Mouse (Mus musculus): ENCODE measurements around the gene Phc3. TPM values are rescaled to one million over a fixed set of nuclear protein-coding genes. Genes with fewer than 3 reads are reported as not detected.

Gene Phc3
- 18.9 TPM for polyA plus RNA-seq (2015; fragmentation: Illumina TruSeq; extraction: RNeasy Lipid Tissue Mini Kit (QIAGEN cat#74804); ENCODE audit: low read depth, low replicate concordance)

DNA sequence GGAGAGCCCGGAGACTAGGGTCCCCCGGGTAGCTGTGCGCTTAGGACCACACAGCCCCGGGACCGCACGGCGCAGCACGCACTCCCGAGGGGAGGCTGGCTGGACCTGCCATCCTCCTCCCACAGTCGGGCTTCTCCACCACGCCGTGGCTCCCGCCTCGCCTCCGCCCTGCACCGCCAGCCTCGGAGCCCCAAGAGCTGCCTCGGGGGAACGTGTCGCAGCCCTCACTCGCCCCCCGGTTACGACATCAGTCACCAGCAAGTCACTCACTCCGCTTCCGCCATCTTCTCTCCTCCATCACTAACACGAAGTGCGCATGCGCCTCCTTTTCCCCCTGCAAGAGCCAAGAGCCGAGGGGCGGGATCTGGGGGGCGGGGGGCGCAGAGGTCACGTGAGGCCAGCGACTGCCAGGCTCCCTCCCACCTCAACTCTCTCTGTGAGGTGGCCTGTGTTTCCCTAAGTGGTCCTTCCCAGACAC lies at the start of gene Phc3:
TSS of gene Phc3 (minus strand) at position 312 of the 478 bp plus-strand sequence.

DNA sequence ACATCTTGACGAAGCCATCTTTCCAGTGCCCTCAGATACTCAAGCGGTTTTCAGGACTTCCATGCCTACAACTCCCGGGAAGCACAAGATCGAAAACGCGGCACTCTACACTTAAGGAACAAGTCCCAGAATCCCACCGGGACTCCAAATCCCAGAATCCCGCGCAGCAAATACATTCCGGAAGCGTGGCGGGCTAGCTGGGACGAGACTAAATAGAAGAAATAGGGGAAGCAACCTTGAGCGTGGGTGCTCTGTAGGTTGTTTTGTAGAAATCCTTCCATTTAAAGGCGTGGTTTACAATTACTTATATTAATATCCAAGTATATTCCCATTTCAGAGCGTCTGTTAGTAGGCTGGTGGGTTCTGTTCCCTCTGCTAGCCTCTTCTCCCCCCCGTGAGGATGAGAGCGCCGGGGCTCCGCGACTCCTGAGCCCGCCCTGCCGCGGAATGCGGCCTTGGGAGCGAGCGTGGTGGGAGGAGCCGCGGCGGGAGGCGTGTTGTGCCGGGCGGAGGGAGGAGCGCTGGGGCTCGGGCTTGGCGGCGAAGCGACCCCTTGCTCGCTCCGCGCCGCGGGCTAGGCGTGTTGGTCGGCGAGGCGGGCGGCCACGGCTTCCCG lies 26.2 kb upstream of the Phc3 start, which contains the start of gene Prkci:
TSS of gene Prkci (plus strand) at position 465 of the 616 bp plus-strand sequence.

DNA sequence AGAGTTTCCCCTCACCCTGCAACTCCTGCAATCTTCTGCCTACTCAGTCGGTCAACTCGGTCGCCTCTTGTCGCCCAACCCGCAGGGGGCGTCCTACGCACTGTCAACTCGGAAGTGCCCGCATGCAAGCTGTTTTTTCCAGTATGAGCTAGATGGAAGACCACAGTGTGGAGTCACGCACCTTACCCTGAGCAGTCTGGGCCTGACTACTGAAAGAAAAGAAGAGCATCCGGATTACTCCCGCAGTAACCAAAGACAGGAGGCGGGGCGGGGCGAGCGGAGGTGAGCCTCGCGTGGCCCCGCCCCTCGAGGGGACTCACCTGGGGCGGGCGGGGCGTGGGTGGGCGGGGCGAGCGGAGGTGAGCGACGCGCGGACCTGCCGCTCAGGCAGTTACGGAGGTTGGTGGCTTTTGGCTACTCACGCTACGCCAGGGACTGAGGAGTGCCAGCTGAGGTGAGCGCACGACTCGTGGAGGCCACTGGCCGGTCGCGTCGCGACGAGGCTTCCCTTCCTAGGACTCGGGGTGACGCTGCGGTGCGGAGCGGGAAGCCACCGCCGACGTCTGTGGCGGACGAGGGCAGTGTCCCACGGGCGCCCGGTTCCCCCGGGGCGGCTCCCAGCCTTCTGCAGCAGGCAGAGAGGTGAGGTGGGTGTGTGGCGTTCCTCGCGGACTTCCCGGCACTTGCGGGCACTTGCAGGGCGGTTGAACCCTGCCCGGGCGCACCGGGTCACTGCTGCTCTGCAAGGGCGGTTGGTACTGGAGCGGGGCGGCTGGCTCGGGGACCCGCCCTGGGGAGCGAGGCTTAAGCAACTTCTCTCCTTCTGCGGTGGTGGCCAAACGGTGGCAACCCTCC lies 113.4 kb downstream of the Phc3 start, which contains the start of gene Gpr160:
TSS of gene Gpr160 (plus strand) at position 347 of the 855 bp plus-strand sequence.

Other genes starting within 250 kb of the Phc3 start
- gene Samd7, start 223.1 kb downstream of the Phc3 start, polyA plus RNA-seq (2015; fragmentation: Illumina TruSeq; extraction: RNeasy Lipid Tissue Mini Kit (QIAGEN cat#74804); ENCODE audit: low read depth, low replicate concordance), result not detected
- gene Sec62, start 176.5 kb downstream of the Phc3 start, polyA plus RNA-seq (2015; fragmentation: Illumina TruSeq; extraction: RNeasy Lipid Tissue Mini Kit (QIAGEN cat#74804); ENCODE audit: low read depth, low replicate concordance), result 113 TPM
- 1.5 TPM for gene Gpr160, start 113.5 kb downstream of the Phc3 start, polyA plus RNA-seq (2015; fragmentation: Illumina TruSeq; extraction: RNeasy Lipid Tissue Mini Kit (QIAGEN cat#74804); ENCODE audit: low read depth, low replicate concordance)
- gene Prkci, start 26.3 kb upstream of the Phc3 start, polyA plus RNA-seq (2015; fragmentation: Illumina TruSeq; extraction: RNeasy Lipid Tissue Mini Kit (QIAGEN cat#74804); ENCODE audit: low read depth, low replicate concordance), result 33.0 TPM
- gene Skil, start 125.6 kb upstream of the Phc3 start, polyA plus RNA-seq (2015; fragmentation: Illumina TruSeq; extraction: RNeasy Lipid Tissue Mini Kit (QIAGEN cat#74804); ENCODE audit: low read depth, low replicate concordance), result 31.7 TPM
- gene Cldn11, start 180.5 kb upstream of the Phc3 start, polyA plus RNA-seq (2015; fragmentation: Illumina TruSeq; extraction: RNeasy Lipid Tissue Mini Kit (QIAGEN cat#74804); ENCODE audit: low read depth, low replicate concordance), result 233 TPM